Mouse (Mus musculus) heart, embryonic 14.5 days (tissue): ENCODE results near the gene Crnkl1. TPM values are rescaled to one million over a fixed set of nuclear protein-coding genes. Genes with fewer than 3 reads are reported as not detected.
"Not testable (repeated sequence)": the region's sequence is repeated elsewhere in the genome, so short reads cannot be mapped to it uniquely, and the experiment has no call there.

Experiments used
- ATAC-seq: fragments of 200-750 bp; cut with Nextera tagmentation; 2 replicates; pipeline ENCODE4 v1.8.0; 2017; ENCODE audit warnings: low read depth, moderate TSS enrichment; ENCODE audit not compliant: insufficient number of reproducible peaks, insufficient read depth, low FRiP score
- H3K27ac ChIP-seq, 2 experiments: fragments of 200-500 bp in 1 of 2; fragments of 300-500 bp in 1 of 2; sonication (generic) in 1 of 2; replicated peaks in 1 of 2; 2 replicates each; pipeline ENCODE4 v1.5.1; 2012 to 2014; ENCODE audit warnings: low read depth in 2 of 2, low read length in 2 of 2, control low read depth in 1 of 2, mild to moderate bottlenecking in 1 of 2, mixed read lengths in 1 of 2; ENCODE audit not compliant: control insufficient read depth in 1 of 2, insufficient read depth in 1 of 2
- H3K27me3 ChIP-seq: fragments of 300-500 bp; sonication (generic); 2 replicates; pipeline ENCODE4 v1.6.1; 2014; ENCODE audit warnings: mild to moderate bottlenecking, low read length, control low read depth; ENCODE audit not compliant: control insufficient read depth, insufficient read depth
- H3K36me3 ChIP-seq: fragments of 300-500 bp; sonication (generic); 2 replicates; pipeline ENCODE4 v1.6.1; 2014; ENCODE audit warnings: mild to moderate bottlenecking, control low read depth, low read length, mixed read lengths; ENCODE audit not compliant: control insufficient read depth, insufficient read depth
- H3K4me1 ChIP-seq, 2 experiments: fragments of 200-500 bp in 1 of 2; fragments of 300-500 bp in 1 of 2; sonication (generic) in 1 of 2; 2 replicates each; pipeline ENCODE4 v1.6.1; 2012 to 2014; ENCODE audit warnings: low read length in 2 of 2, control low read depth in 1 of 2, mixed read lengths in 1 of 2; ENCODE audit not compliant: control insufficient read depth in 2 of 2, insufficient read depth in 2 of 2
- H3K4me2 ChIP-seq: fragments of 300-500 bp; sonication (generic); 2 replicates; pipeline ENCODE4 v1.6.1; 2014; ENCODE audit warnings: mild to moderate bottlenecking, low read length
- H3K4me3 ChIP-seq, 2 experiments: fragments of 200-500 bp in 1 of 2; fragments of 300-500 bp in 1 of 2; sonication (generic) in 1 of 2; 2 replicates each; pipeline ENCODE4 v1.5.1; 2012 to 2014; ENCODE audit warnings: low read length in 2 of 2, mild to moderate bottlenecking in 2 of 2, control low read depth in 1 of 2, low read depth in 1 of 2, moderate library complexity in 1 of 2; ENCODE audit not compliant: control insufficient read depth in 1 of 2, insufficient read depth in 1 of 2
- H3K9ac ChIP-seq: fragments of 300-500 bp; sonication (generic); 2 replicates; pipeline ENCODE4 v1.6.1; 2014; ENCODE audit warnings: mild to moderate bottlenecking, low read length
- H3K9me3 ChIP-seq: fragments of 300-500 bp; sonication (generic); 2 replicates; pipeline ENCODE4 v1.6.1; 2016; ENCODE audit warnings: low read length, control low read depth; ENCODE audit not compliant: control insufficient read depth
- WGBS: fragments of 180-500 bp; shearing (Covaris S2); extraction: QIAGEN DNeasy Blood & Tissue Kit; methylation state at CpG from one replicate; pipeline ENCODE4 v1.1.7; 2014; 5-methylcytosine and 5-hydroxymethylcytosine counted together
- polyA plus RNA-seq: library from polyadenylated mRNA; unstranded; fragments of >200 nt; fragmentation: Nextera tagmentation; extraction: Ambion mirVana; gene quantifications from 2 replicates; pipeline ENCODE4 v1.2.1, GENCODE M21; 2014

Gene Crnkl1
- polyA plus RNA-seq, 1 experiment from 2014 or later = 17.7 TPM

GRCm38 (mm10) chr2:145905884-145906283, 28.9 kb downstream of the Crnkl1 start:
- H3K4me1 ChIP-seq = peaks cover 10 to 16% of the 10 kb centered on the region in 2 experiments

GRCm38 (mm10) chr2:145905156-145905555, 29.7 kb downstream of the Crnkl1 start:
- WGBS = 69% methylated on average over 6 of the region's 6 CpGs
- no peaks in the 10 kb centered on the region for H3K9me3 ChIP-seq
- H3K9ac ChIP-seq = no peak overlapping the region
- H3K4me1 ChIP-seq = peaks cover 10 to 16% of the 10 kb centered on the region in 2 experiments
- H3K36me3 ChIP-seq = peaks cover 27% of the 10 kb centered on the region
- H3K4me3 ChIP-seq = no peak overlapping the region
- no peak for ATAC-seq
- H3K4me2 ChIP-seq = no peak overlapping the region
- no peaks in the 10 kb centered on the region for H3K27me3 ChIP-seq
- no peak overlapping the region for H3K27ac ChIP-seq

More at GRCm38 (mm10) chr2:145905884-145906283, 28.9 kb downstream of the Crnkl1 start:
- peaks cover 34% of the 10 kb centered on the region for H3K36me3 ChIP-seq
- not testable (repeated sequence) for H3K27me3 ChIP-seq, H3K27ac ChIP-seq, H3K9ac ChIP-seq, H3K9me3 ChIP-seq, H3K4me2 ChIP-seq, ATAC-seq, H3K4me3 ChIP-seq
- 52% methylated on average over 4 of the region's 4 CpGs for WGBS

GRCm38 (mm10) chr2:145903983-145904616, 30.7 kb downstream of the Crnkl1 start:
- WGBS = 25% methylated on average over 12 of the region's 12 CpGs
- Histone ChIP-seq H3K4me1 (peaks cover 10 to 16% of the 10 kb centered on the region in 2 experiments), H3K27me3 (no peaks in the 10 kb centered on the region), H3K36me3 (peaks cover 18% of the 10 kb centered on the region), H3K4me3 (peak overlapping the region; percentile 79 to 80), H3K27ac (peak overlapping the region in 1 of 2 experiments; percentile 87; a peak in 1 of 4 replicates), H3K9ac (peak overlapping the region; percentile 92), H3K9me3 (no peaks in the 10 kb centered on the region), H3K4me2 (peak overlapping the region; percentile 81)
- no peak for ATAC-seq

DNA sequence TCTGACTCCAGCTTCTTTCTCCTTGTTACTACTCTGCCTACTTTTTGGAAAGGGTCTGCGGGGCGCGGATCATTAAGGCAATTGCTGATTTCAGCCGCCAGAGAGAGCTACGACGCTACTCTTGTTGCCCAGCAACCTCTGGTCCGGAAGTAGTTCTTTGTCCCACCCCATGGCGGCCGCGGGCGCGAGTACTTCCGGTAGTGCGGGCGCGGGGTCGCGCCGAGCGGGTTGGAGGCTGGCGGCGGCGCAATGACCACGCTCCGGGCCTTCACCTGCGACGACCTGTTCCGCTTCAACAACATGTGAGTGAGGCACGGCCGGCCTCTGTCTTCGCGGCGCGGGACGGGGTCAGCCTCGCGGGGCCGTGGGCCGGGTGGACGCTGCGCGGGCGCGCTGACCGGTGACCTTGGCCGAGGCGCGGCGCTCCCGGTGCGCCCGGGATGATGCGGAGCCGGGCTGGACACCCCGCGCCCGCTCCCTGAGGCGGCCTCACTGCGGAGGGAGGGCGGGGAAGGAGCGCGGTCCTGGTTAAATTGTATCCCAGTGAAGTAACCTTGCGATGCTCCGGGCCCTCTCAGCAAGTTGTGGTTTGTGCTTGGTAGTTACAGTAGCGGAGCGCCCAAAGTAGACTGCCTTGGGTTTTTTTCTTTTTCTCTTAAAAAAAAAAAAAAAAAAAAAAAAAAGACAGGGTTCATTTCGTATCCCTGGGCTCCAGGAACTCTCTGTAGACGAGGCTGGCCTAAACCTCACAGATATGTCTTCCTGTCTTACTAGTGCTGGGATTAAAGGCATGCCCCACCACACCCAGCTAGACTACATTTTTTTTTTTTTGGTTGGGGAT, 31.5 kb downstream of the Crnkl1 start:
- Histone ChIP-seq H3K9ac (peak overlapping the region; percentile 92), H3K4me3 (peak overlapping the region; percentile 79 to 80), H3K27ac (peak overlapping the region; percentile 62 to 87), H3K27me3 (no peaks in the 10 kb centered on the region), H3K4me1 (peaks cover 10 to 16% of the 10 kb centered on the region in 2 experiments), H3K36me3 (peaks cover 11% of the 10 kb centered on the region; the same call in 1 of the 2 replicates), H3K4me2 (peak overlapping the region; percentile 81), H3K9me3 (no peaks in the 10 kb centered on the region)
- under 1% methylated on average over 68 of the region's 68 CpGs for WGBS
- peak; percentile 90 for ATAC-seq

- peak within 1 kb of the TSS; percentile 79 to 80; a peak in 3 of 4 replicates for H3K4me3 ChIP-seq
- WGBS = 77% methylated on average over 6 of the region's 6 CpGs
- H3K27me3 ChIP-seq = no peaks in the 10 kb centered on the region
- peak within 1 kb of the TSS; percentile 92 for H3K9ac ChIP-seq
- H3K9me3 ChIP-seq = no peaks in the 10 kb centered on the region
- no peak for ATAC-seq
- peak within 1 kb of the TSS in 1 of 2 experiments; percentile 87; a peak in 2 of 4 replicates for H3K27ac ChIP-seq
- H3K36me3 ChIP-seq = peaks cover 7% of the 10 kb centered on the region; the same call in 1 of the 2 replicates
- H3K4me1 ChIP-seq = peaks cover 10 to 16% of the 10 kb centered on the region in 2 experiments
- peak within 1 kb of the TSS; percentile 81 for H3K4me2 ChIP-seq
These were observed 33.0 kb downstream of the Crnkl1 start, which contains the start of gene Naa20 for GRCm38 (mm10) chr2:145901861-145902260. Naa20 (plus strand) TSS chr2:145902099.

DNA sequence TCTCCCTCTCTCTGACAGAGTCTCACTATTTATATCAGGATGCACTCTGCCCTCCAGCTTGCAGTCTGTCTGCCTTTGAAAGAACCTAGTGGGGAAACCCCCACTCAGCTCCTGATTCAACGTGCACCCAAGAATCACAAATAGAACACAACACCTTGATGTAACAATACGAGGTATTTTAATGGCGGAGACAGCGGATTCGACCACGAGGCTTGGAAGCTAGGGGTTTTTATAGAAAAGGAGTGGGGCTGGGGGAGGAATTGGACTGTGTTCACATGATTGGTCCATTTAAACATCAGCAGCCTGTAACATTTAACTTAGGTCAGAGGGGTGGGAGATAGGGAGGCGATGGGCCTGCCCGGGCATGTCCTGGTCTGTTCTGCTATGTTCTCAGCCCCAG, 34.5 kb downstream of the Crnkl1 start:
- not testable (repeated sequence) for H3K4me3 ChIP-seq, H3K9me3 ChIP-seq, H3K9ac ChIP-seq, H3K27me3 ChIP-seq, H3K4me2 ChIP-seq, H3K36me3 ChIP-seq, ATAC-seq, H3K27ac ChIP-seq
- WGBS = 61% methylated on average over 7 of the region's 8 CpGs
- peaks cover 7 to 12% of the 10 kb centered on the region in 2 experiments for H3K4me1 ChIP-seq

- no peaks in the 10 kb centered on the region for H3K36me3 ChIP-seq
- H3K4me3 ChIP-seq = no peak overlapping the region
- no peaks in the 10 kb centered on the region for H3K4me1 ChIP-seq
- no peaks in the 10 kb centered on the region for H3K27me3 ChIP-seq
- no peak overlapping the region for H3K4me2 ChIP-seq
- no peaks in the 10 kb centered on the region for H3K9me3 ChIP-seq
- ATAC-seq = no peak
- H3K27ac ChIP-seq = no peak overlapping the region
- H3K9ac ChIP-seq = no peak overlapping the region
- WGBS = 81% methylated on average over 9 of the region's 9 CpGs
These were observed 36.7 kb downstream of the Crnkl1 start for GRCm38 (mm10) chr2:145898106-145898505.
